Comparison of ENCODE assay signal across 8 mouse cellular contexts in the genomic region with DNA sequence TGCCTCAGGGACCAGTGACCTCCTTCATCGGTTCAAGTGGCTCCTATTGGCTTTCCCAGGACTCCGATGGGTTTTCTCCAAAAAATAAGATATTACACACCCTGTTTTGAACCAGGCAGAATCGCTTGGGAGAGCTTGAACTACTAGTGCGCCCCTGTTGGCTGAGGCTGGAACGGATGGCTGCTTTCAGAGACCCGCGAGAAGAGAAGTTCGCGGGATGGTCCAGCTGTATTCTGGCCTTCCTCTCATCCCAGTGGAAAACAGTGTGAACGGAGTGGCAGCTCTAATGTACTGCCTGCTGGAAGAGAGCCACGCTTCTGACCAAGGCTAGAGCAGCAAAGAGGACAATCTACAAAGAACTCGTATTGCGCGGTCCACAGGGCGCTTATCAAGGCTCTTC. TPM values are rescaled to one million over a fixed set of nuclear protein-coding genes. Genes with fewer than 3 reads are reported as not detected.
DNase-seq lines count a peak whose midpoint lies in the region; ATAC-seq and TF ChIP-seq lines count a peak whose summit lies in the region.

No protein-coding gene starts in this region.

- H3K4me1 ChIP-seq in liver, embryonic 11.5 days (replicated peaks; ENCODE audit: control insufficient read depth, insufficient read depth, low read length) = no peaks in the 10 kb centered on the region
- H3K4me1 ChIP-seq in embryonic facial prominence, embryonic 14.5 days (ENCODE audit: control insufficient read depth, insufficient read depth, low read length) = peaks cover 7% of the 10 kb centered on the region; the same call in 1 of the 2 replicates
- peaks cover 5% of the 10 kb centered on the region; the same call in 1 of the 2 replicates for H3K4me1 ChIP-seq in intestine, embryonic 15.5 days (replicated peaks)
- H3K4me1 ChIP-seq in neural tube, embryonic 11.5 days (ENCODE audit: control insufficient read depth, insufficient read depth, low read length) = no peaks in the 10 kb centered on the region
- H3K4me1 ChIP-seq in thymus, adult 2 months (replicated peaks; ENCODE audit: control insufficient read depth, insufficient read depth, low read length) = no peaks in the 10 kb centered on the region

- H3K9ac ChIP-seq in liver, embryonic 11.5 days (ENCODE audit: low read depth, low read length) = no peak overlapping the region
- peak overlapping the region; percentile 92 for H3K9ac ChIP-seq in embryonic facial prominence, embryonic 14.5 days (ENCODE audit: low read depth, low read length)
- H3K9ac ChIP-seq in intestine, embryonic 15.5 days = no peak overlapping the region
- H3K9ac ChIP-seq in neural tube, embryonic 11.5 days (ENCODE audit: low read length) = no peak overlapping the region

- DNase-seq in liver, embryonic 11.5 days (ENCODE audit: low spot score) = peak; percentile 41
- DNase-seq in liver = no peak
- DNase-seq in embryonic facial prominence, embryonic 14.5 days (ENCODE audit: low spot score) = no peak
- peak; percentile 71 for DNase-seq in neural tube, embryonic 11.5 days (ENCODE audit: low spot score)
- DNase-seq in urinary bladder, postnatal 25 days (ENCODE audit: low spot score) = no peak
- no peak for DNase-seq in ovary, postnatal 14 days (ENCODE audit: low spot score)
- DNase-seq in thymus, adult 2 months = no peak

- no peak overlapping the region for H3K27ac ChIP-seq in liver, embryonic 11.5 days (ENCODE audit: low read depth, low read length)
- H3K27ac ChIP-seq in embryonic facial prominence, embryonic 14.5 days (replicated peaks; ENCODE audit: low read depth, low read length) = peak overlapping the region; percentile 76
- no peak overlapping the region for H3K27ac ChIP-seq in intestine, embryonic 15.5 days
- H3K27ac ChIP-seq in neural tube, embryonic 11.5 days (ENCODE audit: low read depth, low read length) = no peak overlapping the region
- no peak overlapping the region for H3K27ac ChIP-seq in thymus, adult 2 months (ENCODE audit: control insufficient read depth, insufficient read depth, low read length)

- no peak for TF ChIP-seq CTCF in thymus, adult 2 months (IDR thresholded peaks at IDR 0.05; ENCODE audit: borderline replicate concordance, control insufficient read depth, extremely low read depth, insufficient read depth, low read length, poor library complexity)

- peak overlapping the region; percentile 35 for H3K4me2 ChIP-seq in liver, embryonic 11.5 days
- H3K4me2 ChIP-seq in embryonic facial prominence, embryonic 14.5 days (ENCODE audit: low read depth, low read length) = peak overlapping the region; percentile 72
- peak overlapping the region; percentile 40; the same call in 1 of the 2 replicates for H3K4me2 ChIP-seq in intestine, embryonic 15.5 days (replicated peaks)
- no peak overlapping the region for H3K4me2 ChIP-seq in neural tube, embryonic 11.5 days (ENCODE audit: low read depth)

- H3K9me3 ChIP-seq in liver, embryonic 11.5 days (ENCODE audit: control insufficient read depth, low read length) = no peaks in the 10 kb centered on the region
- no peaks in the 10 kb centered on the region for H3K9me3 ChIP-seq in embryonic facial prominence, embryonic 14.5 days (ENCODE audit: control insufficient read depth, low read length)
- no peaks in the 10 kb centered on the region for H3K9me3 ChIP-seq in intestine, embryonic 15.5 days
- H3K9me3 ChIP-seq in neural tube, embryonic 11.5 days (ENCODE audit: control insufficient read depth, low read length) = no peaks in the 10 kb centered on the region

- ATAC-seq in liver, embryonic 11.5 days (replicated peaks; ENCODE audit: low FRiP score) = no peak
- peak; percentile 60 for ATAC-seq in embryonic facial prominence, embryonic 14.5 days (ENCODE audit: low read depth)
- no peak for ATAC-seq in intestine, embryonic 15.5 days
- ATAC-seq in neural tube, embryonic 11.5 days (ENCODE audit: insufficient read depth, low FRiP score, low TSS enrichment) = no peak

- 3% methylated on average over 15 of the region's 15 CpGs for WGBS in liver, embryonic 11.5 days
- WGBS in embryonic facial prominence, embryonic 14.5 days = 10% methylated on average over 15 of the region's 15 CpGs
- 1% methylated on average over 15 of the region's 15 CpGs for WGBS in intestine, embryonic 15.5 days
- 2% methylated on average over 15 of the region's 15 CpGs for WGBS in neural tube, embryonic 11.5 days
- WGBS in thymus, adult 2 months = 6% methylated on average over 15 of the region's 15 CpGs

- H3K36me3 ChIP-seq in liver, embryonic 11.5 days (ENCODE audit: control insufficient read depth, insufficient read depth, low read length) = no peaks in the 10 kb centered on the region
- H3K36me3 ChIP-seq in embryonic facial prominence, embryonic 14.5 days (ENCODE audit: control insufficient read depth, insufficient read depth, low read length) = no peaks in the 10 kb centered on the region
- H3K36me3 ChIP-seq in intestine, embryonic 15.5 days = no peaks in the 10 kb centered on the region
- H3K36me3 ChIP-seq in neural tube, embryonic 11.5 days (ENCODE audit: control insufficient read depth, insufficient read depth, low read length) = no peaks in the 10 kb centered on the region
- H3K36me3 ChIP-seq in thymus, adult 2 months (ENCODE audit: control insufficient read depth, insufficient read depth, low read length) = no peaks in the 10 kb centered on the region

- TF ChIP-seq POLR2A in thymus, adult 2 months (IDR thresholded peaks at IDR 0.05; ENCODE audit: control insufficient read depth, extremely low read depth, insufficient read depth, low read length, poor library complexity) = no peak

- peaks cover 81% of the 10 kb centered on the region for H3K27me3 ChIP-seq in liver, embryonic 11.5 days (replicated peaks; ENCODE audit: control insufficient read depth, insufficient read depth, low read length)
- peaks cover 50% of the 10 kb centered on the region for H3K27me3 ChIP-seq in embryonic facial prominence, embryonic 14.5 days (replicated peaks; ENCODE audit: control insufficient read depth, insufficient read depth, low read length)
- H3K27me3 ChIP-seq in intestine, embryonic 15.5 days (replicated peaks) = peaks cover 65% of the 10 kb centered on the region
- H3K27me3 ChIP-seq in neural tube, embryonic 11.5 days (ENCODE audit: control insufficient read depth, insufficient read depth, low read length) = peaks cover 69% of the 10 kb centered on the region
- peaks cover 4% of the 10 kb centered on the region; the same call in 1 of the 2 replicates for H3K27me3 ChIP-seq in thymus, adult 2 months (ENCODE audit: control insufficient read depth, insufficient read depth, low read length)

- H3K4me3 ChIP-seq in liver, embryonic 11.5 days (ENCODE audit: low read depth, low read length) = no peak overlapping the region
- peak overlapping the region; percentile 66 for H3K4me3 ChIP-seq in embryonic facial prominence, embryonic 14.5 days (ENCODE audit: low read depth, low read length)
- peak overlapping the region; percentile 15; the same call in 1 of the 2 replicates for H3K4me3 ChIP-seq in intestine, embryonic 15.5 days (replicated peaks)
- H3K4me3 ChIP-seq in neural tube, embryonic 11.5 days (ENCODE audit: low read depth, low read length) = no peak overlapping the region
- H3K4me3 ChIP-seq in thymus, adult 2 months (ENCODE audit: control insufficient read depth, insufficient read depth, low read length) = no peak overlapping the region

RNA-seq across cellular contexts. Expression of gene Six2, which starts 8.4 kb away (rescaled TPM):
- polyA plus RNA-seq in liver, embryonic 11.5 days (2014; fragmentation: Nextera tagmentation; extraction: Ambion mirVana) = 0.69 and 1.0 TPM in 2 replicates
- polyA plus RNA-seq in embryonic facial prominence, embryonic 14.5 days (2014; fragmentation: Nextera tagmentation; extraction: Ambion mirVana) = 12.5 and 13.2 TPM in 2 replicates
- 0.35 and 0.43 TPM in 2 replicates for polyA plus RNA-seq in intestine, embryonic 15.5 days (2015; fragmentation: Nextera tagmentation; extraction: Ambion mirVana)
- 1.5 and 2.1 TPM in 2 replicates for polyA plus RNA-seq in neural tube, embryonic 11.5 days (2014; fragmentation: Nextera tagmentation; extraction: Ambion mirVana)
- 11.8 and 14.4 TPM in 2 replicates for polyA plus RNA-seq in thymus, adult 2 months (2012; rRNA removed)

Comparison
In these comparisons a context has a peak if more than half of its experiments do, and no peak if none do; other contexts are left out.
1. DNase-seq: peak in liver, embryonic 11.5 days (single experiment) and neural tube, embryonic 11.5 days (single experiment); none in liver (single experiment), embryonic facial prominence, embryonic 14.5 days (single experiment), urinary bladder, postnatal 25 days (single experiment), ovary, postnatal 14 days (single experiment) and thymus, adult 2 months (single experiment).
2. H3K4me3 ChIP-seq: peak in embryonic facial prominence, embryonic 14.5 days (single experiment) and intestine, embryonic 15.5 days (single experiment); none in liver, embryonic 11.5 days (single experiment), neural tube, embryonic 11.5 days (single experiment) and thymus, adult 2 months (single experiment).